Mouse (Mus musculus) heart, postnatal 0 days (tissue): ENCODE results near the gene Dvl2.

Source experiments
- CTCF ChIP-seq: IDR thresholded peaks from 2 replicates; pipeline ENCODE4 v1.5.1; 2016; ENCODE audit warnings: antibody characterized with exemption, control low read depth, low read depth
- EP300 ChIP-seq: IDR thresholded peaks from 2 replicates; pipeline ENCODE4 v1.6.1; 2016; ENCODE audit warnings: antibody characterized with exemption, low read depth

DNA sequence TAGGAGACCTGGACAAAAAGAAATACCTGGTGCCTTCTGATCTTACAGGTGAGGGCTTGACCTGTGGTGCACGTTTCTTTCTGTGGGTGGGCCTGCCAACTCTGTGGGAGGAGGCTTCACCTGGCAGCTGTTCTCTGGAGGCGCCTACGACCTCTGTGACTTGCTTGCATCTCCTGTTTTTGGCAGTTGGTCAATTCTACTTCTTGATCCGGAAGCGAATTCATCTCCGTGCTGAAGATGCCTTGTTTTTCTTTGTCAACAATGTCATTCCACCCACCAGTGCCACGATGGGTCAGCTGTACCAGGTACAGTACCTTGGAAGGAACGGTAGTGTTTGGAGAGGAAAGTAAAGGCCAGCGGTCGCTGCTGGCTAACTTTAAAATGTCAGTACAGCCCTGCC, 8.0 kb upstream of the Dvl2 start:
- TF ChIP-seq CTCF (no peak), EP300 (no peak)
